Mouse (Mus musculus): ENCODE results near the gene Foxn1.

The Foxn1 gene

DNA sequence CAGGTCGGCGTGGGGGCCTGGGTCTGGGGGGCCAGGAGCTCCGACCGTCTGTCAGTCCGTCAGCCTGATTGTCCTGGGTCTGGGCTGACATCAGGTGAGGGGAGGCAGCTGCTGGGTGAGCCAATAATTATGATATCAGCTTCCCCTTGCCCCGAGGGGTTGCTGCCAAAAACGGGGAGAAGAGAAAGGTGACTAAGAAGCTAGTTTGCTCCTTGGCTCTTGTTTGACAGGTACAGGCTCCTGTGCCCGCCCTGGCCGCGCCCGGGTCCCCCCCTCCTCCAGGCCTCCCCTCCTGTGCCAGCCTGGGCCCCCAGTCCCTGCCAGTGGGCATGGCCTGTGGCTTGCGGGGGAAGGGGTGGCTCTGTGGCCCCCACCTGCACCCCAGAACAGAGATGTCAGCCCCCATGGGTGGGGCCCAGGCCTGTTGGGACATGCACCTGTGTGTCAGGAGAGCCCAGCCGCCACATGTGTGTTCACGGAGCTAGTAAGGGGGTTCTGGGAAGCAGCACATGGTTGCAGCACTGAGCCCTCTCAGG lies at the start of gene Foxn1:
TSS of gene Foxn1 (minus strand) at position 51 of the 536 bp plus-strand sequence.
- DNase-seq (ENCODE audit: low spot score in 2 of 2): no peak

GRCm38 (mm10) chr11:78435776-78436349 lies 49.5 kb upstream of the Foxn1 start:
- DNase-seq (ENCODE audit: low spot score in 2 of 2): no peak

DNA sequence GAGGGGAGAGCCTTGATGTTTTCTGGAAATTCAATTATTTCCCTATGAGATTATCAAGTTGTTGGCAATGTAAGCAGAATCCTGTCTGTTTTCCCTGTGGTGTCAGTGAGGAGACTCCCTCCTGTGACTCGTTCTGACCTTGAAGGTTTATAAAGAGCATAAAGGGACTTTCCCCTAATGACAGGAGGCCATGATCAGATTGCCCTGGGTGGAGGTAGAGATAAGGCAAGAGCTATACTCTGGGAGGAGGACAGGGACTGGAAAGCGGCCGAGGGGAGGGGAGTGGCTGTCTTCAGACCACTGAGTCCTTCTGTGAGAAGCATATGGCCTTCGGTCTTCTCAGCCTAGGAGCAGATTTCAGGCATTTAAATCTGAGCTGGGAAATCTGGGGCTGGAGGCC lies 47.7 kb upstream of the Foxn1 start:
- DNase-seq (ENCODE audit: low spot score in 2 of 2): no peak

- no peak for DNase-seq (ENCODE audit: low spot score in 2 of 2)
These were observed 44.8 kb upstream of the Foxn1 start for GRCm38 (mm10) chr11:78431176-78431575.

DNA sequence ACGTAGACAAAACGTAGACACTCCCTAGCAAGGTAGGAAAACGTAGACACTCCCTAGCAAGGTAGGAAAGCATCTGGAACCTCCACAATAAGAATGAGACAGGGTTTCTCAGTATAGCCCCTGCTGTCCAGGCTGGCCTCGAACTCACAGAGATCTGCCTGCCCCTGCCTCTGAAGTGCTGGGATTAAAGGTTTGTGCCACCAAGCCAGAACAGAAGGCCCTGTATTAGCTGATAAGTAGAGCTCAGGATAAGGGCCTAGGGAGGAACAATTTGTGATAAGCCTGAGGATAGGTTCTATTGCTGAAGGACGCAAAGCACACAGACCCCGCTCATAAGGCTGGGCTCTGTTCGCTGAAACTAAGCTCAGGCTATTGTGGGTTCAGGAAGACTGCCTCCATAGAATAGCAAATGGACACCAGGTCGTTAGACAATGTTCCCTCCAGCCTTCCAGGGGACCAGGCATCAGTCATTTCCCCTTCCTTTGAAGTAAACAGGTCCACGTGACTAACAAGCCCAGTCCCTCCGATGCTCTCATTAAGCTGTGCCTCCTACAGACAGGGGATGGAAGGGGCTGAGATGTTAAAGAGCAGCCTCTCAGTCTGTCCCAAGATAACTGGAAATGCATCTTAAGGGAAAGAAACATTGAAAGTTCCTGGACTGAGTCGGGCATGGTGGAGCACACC lies 44.0 kb upstream of the Foxn1 start:
- no peak for DNase-seq (ENCODE audit: low spot score in 2 of 2)

- DNase-seq (ENCODE audit: low spot score in 2 of 2): no peak
These were observed 42.0 kb upstream of the Foxn1 start for GRCm38 (mm10) chr11:78428309-78428708.

DNA sequence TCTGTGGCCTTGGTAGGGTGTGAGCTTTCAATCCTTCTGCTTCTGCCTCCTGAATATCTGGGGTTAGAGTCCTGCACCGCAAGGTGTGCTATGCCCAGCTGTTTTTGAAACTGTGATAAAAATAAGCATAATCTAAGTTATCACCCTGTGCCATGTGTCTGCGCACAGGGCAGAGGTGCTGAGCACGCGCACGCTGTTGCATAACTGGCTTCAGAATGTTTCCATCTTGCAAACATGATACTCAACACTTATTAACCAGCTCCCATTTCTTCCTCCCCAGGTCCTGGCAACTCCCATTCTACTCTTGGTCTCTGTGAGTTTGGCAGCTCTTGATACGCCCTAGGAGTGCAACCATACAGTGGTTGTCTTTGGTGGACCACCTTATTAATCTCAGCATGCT lies 41.3 kb upstream of the Foxn1 start:
- no peak for DNase-seq (ENCODE audit: low spot score in 2 of 2)

GRCm38 (mm10) chr11:78425572-78425971 lies 39.2 kb upstream of the Foxn1 start:
- no peak for DNase-seq (ENCODE audit: low spot score in 2 of 2)

GRCm38 (mm10) chr11:78424352-78424751 lies 38.0 kb upstream of the Foxn1 start:
- DNase-seq (ENCODE audit: low spot score in 2 of 2): no peak

- no peak for DNase-seq (ENCODE audit: low spot score in 2 of 2)
These were observed 35.9 kb upstream of the Foxn1 start, which contains the start of gene Slc13a2 for GRCm38 (mm10) chr11:78422055-78422819. Gene Slc13a2, minus strand, starts transcription at chr11:78422217.

DNA sequence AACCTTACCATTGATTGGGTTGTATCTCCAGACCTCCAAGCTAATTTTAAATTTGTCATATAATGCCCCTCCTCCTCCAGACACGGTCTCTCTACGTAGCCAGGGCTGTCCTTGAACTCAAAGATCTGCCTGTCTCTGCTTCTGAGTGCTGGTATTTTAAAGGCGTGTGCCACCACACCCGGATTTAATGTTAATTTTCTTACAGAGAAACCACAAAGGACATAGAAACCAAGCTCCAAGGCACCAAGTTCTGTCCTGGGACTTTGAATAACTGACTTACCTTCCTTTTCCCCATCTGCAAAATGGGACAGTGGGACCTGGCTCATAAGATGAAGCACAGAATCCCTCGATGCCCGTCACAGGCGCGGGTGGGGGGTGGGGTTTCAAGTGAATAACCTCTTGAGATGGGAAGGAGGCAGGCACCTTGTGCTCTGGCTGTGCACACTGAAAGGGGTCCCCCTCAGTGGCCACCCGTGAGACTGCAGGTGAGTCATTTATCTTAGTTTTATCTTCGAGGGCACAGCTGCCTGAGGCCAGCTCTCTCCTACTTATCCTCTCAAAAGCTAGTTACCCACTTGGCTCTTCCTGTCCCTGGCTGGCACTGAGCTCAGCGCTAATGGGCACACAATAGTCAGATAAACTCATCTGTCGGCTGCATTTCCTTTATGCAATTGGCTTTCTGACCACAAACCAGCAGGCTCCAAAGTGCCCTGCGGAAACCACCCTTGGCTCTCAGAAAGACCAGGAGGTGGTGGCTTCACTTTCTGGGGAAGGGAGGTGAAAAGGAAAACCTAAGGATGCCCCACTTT lies 35.0 kb upstream of the Foxn1 start:
- DNase-seq (ENCODE audit: low spot score in 2 of 2): no peak

GRCm38 (mm10) chr11:78420263-78420889 lies 34.0 kb upstream of the Foxn1 start:
- DNase-seq (ENCODE audit: low spot score in 2 of 2): no peak

- no peak for DNase-seq (ENCODE audit: low spot score in 2 of 2)
These were observed 30.5 kb upstream of the Foxn1 start for GRCm38 (mm10) chr11:78416854-78417253.

- DNase-seq (ENCODE audit: low spot score in 2 of 2): no peak
These were observed 26.5 kb upstream of the Foxn1 start for GRCm38 (mm10) chr11:78412861-78413260.

DNA sequence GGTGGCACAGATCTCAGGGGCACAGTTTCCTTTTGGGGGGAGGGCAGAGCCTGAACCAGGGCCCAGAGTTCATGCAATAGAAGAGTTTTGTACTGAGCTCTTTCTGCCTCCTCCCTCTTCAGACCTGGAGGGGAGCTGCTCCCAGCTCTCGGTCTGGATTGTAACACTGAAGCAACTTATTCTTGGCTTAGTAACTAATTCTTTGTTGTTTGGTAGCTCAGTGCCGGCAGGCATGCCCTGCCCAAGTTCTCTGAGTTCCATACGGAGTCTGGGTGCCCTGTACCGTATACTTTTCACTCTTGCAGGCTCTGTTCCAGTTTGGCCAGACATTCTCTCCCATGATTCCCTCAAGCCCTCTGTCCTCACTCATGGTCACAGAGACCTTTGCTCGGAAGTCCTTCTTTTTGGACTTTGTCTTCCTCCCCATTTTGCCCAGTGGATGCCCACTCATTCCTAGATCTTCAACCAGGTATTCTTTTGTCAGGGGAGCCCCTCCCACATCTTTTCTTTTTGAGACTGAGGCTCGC lies 26.0 kb upstream of the Foxn1 start:
- DNase-seq (ENCODE audit: low spot score in 2 of 2): no peak

DNA sequence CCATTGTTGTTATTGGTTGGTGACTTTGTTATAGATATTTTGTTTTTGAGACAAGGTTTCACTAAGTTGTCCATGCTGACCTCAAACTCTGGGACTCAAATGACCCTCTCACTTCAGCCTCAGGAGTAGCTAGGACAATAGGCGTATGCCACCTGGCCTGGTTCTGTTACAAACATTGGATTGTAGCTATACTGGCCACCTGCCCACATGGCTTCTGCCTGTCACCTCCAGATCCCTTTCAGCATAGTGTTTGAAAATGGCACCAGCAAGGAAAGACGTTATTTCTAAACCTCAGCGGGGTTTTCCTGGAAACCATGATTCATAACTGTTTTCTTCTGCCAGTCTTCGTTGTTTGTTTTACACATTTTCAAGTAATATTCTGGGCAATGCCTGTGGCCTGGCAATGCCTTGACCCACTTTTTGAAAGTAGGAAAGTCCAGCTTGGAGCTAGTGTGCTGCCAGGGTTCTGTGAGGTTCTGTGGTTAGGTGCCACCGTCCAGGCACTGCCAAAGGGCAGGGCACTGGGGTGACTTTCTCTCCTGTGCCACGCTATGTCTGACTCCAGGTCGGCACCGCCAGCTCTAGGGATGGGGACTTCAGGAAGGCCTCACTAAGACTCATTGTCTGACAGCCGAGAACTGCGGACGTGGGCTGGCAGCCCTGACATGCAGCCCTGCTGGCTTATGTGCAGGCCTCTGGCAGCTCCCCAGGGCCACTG lies 25.4 kb upstream of the Foxn1 start:
- no peak for DNase-seq (ENCODE audit: low spot score in 2 of 2)

GRCm38 (mm10) chr11:78408256-78409240 lies 22.2 kb upstream of the Foxn1 start:
- DNase-seq (ENCODE audit: low spot score in 2 of 2): no peak

- DNase-seq (ENCODE audit: low spot score in 2 of 2): no peak
These were observed 15.7 kb upstream of the Foxn1 start for GRCm38 (mm10) chr11:78402062-78402461.

- DNase-seq (ENCODE audit: low spot score in 2 of 2): no peak
These were observed 15.1 kb upstream of the Foxn1 start for GRCm38 (mm10) chr11:78401469-78401868.
